Mouse (Mus musculus) hindbrain, embryonic 15.5 days (tissue): ENCODE measurements around the gene Rufy2. TPM values are rescaled to one million over a fixed set of nuclear protein-coding genes. Genes with fewer than 3 reads are reported as not detected.
"Not testable (repeated sequence)": the region's sequence is repeated elsewhere in the genome, so short reads cannot be mapped to it uniquely, and the experiment has no call there.

Experiments
- ATAC-seq: fragments of 200-750 bp; cut with Nextera tagmentation; 2 replicates; pipeline ENCODE4 v1.8.0; 2017; ENCODE audit warnings: low read depth, moderate number of reproducible peaks, moderate TSS enrichment; ENCODE audit not compliant: low FRiP score
- H3K27ac ChIP-seq: fragments of 300-500 bp; sonication (generic); replicated peaks from 2 replicates; pipeline ENCODE4 v1.5.1; 2015; ENCODE audit warnings: mild to moderate bottlenecking, inconsistent platforms
- H3K27me3 ChIP-seq: fragments of 300-500 bp; sonication (generic); 2 replicates; pipeline ENCODE4 v1.6.1; 2015; ENCODE audit warnings: control low read depth, inconsistent platforms
- H3K36me3 ChIP-seq: fragments of 300-500 bp; sonication (generic); 2 replicates; pipeline ENCODE4 v1.6.1; 2015; ENCODE audit warnings: control low read depth, inconsistent platforms
- H3K4me1 ChIP-seq: fragments of 300-500 bp; sonication (generic); replicated peaks from 2 replicates; pipeline ENCODE4 v1.6.1; 2015; ENCODE audit warnings: control low read depth, inconsistent platforms
- H3K4me2 ChIP-seq: fragments of 300-500 bp; sonication (generic); 2 replicates; pipeline ENCODE4 v1.6.1; 2015; ENCODE audit warnings: moderate library complexity, mild to moderate bottlenecking, inconsistent platforms
- H3K4me3 ChIP-seq: fragments of 300-500 bp; sonication (generic); 2 replicates; pipeline ENCODE4 v1.5.1; 2015; ENCODE audit warnings: mild to moderate bottlenecking, inconsistent platforms
- H3K9ac ChIP-seq: fragments of 300-500 bp; sonication (generic); 2 replicates; pipeline ENCODE4 v1.6.1; 2015; ENCODE audit warnings: inconsistent platforms
- H3K9me3 ChIP-seq: fragments of 300-500 bp; sonication (generic); 2 replicates; pipeline ENCODE4 v1.6.1; 2016; ENCODE audit warnings: control low read depth, inconsistent platforms
- WGBS: fragments of 180-500 bp; shearing (Covaris S2); methylation state at CpG from one replicate; pipeline ENCODE4 v1.1.7; 2015; 5-methylcytosine and 5-hydroxymethylcytosine counted together
- polyA plus RNA-seq: library from polyadenylated mRNA; unstranded; fragments of >200 nt; fragmentation: Nextera tagmentation; extraction: Ambion mirVana; gene quantifications from 2 replicates; pipeline ENCODE4 v1.2.1, GENCODE M21; 2015

Gene Rufy2
- polyA plus RNA-seq, 1 experiment from 2014 or later = 58.5 TPM

DNA sequence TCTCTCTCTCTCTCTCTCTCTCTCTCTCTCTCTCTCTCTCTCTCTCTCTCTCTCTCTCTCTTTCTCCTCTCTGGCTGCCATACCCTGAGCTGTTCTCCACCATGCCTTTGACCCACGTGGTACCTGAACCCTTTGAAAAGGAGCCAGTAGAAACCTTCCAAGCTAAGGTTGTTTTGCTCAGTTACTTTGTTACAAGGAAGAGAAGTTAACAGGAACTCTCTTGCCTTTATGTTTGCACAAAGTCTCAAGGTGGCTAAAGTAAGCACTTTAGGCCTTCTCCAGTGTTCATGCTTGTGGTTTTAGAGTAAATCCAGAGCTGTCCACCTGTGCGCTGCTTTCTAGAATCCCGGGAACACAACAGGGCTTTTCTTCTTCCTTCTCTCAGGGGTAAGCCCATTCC, 52.2 kb downstream of the Rufy2 start:
- Histone ChIP-seq H3K9me3 (no peaks in the 10 kb centered on the region), H3K4me2 (no peak overlapping the region), H3K4me1 (peaks cover 11% of the 10 kb centered on the region), H3K4me3 (no peak overlapping the region), H3K27ac (no peak overlapping the region), H3K27me3 (no peaks in the 10 kb centered on the region), H3K9ac (no peak overlapping the region), H3K36me3 (no peaks in the 10 kb centered on the region)
- ATAC-seq = no peak
- WGBS = 87% methylated on average over 3 of the region's 3 CpGs

DNA sequence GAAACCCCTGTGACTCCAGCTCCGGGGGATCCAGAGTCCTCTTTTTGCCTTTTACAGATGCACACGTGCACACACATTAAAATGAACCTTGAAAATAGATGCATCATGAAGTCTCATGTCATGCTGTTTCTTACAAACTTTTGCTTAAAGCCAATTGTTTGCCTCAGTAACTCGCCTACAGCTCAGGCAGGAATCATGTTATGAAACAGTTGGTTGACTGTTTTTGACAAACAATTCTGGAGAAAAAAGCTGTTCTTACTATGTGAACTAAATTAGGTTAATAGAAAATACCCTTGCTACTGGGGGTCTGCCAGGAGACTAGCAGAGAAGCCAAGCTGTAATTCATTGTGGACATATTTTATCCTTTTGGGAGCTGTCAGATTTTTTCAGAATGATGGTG, 52.9 kb downstream of the Rufy2 start:
- Histone ChIP-seq H3K9me3 (no peaks in the 10 kb centered on the region), H3K4me1 (0 out of 2 replicates have a peak, but pooled peaks cover 7% of the 10 kb centered on the region), H3K4me2 (no peak overlapping the region), H3K27me3 (no peaks in the 10 kb centered on the region), H3K4me3 (no peak overlapping the region), H3K27ac (no peak overlapping the region), H3K9ac (no peak overlapping the region), H3K36me3 (no peaks in the 10 kb centered on the region)
- WGBS = 58% methylated on average over 3 of the region's 3 CpGs
- no peak for ATAC-seq

DNA sequence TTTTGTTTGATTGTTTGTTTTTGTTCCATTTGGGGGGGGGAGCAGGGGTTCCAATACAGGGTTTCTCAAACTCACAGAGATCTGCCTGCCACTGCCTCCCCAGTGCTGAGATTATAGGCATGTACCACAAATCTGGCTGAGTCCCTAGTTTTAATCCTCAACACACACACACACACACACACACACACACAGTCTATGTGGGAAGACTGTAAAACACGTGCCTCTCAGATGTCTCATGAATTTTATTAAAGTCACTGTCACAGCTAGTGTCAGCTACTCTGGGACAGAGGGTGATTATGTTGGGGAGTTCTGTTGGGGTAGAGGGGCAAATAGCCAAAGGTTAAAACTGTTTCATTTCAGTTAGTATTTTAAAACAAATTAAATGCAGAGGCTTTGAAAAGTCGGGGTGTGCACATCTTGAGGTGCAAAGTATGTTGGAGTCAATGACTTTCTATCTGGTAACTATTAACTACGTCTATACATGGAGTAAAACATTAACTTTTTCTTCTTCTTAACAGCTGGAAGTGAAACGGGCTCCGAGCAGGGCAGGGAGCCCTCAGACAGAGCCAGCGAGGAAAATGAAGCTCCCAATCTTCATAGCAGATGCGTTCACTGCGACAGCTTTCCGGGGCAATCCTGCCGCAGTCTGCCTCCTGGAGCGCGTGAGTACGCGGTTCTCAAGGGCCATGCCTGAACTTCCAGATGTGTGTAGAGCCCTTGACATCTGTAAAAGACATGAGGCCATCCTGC, 58.7 kb downstream of the Rufy2 start:
- 63% methylated on average over 14 of the region's 14 CpGs for WGBS
- no peaks in the 10 kb centered on the region for H3K36me3 ChIP-seq

DNA sequence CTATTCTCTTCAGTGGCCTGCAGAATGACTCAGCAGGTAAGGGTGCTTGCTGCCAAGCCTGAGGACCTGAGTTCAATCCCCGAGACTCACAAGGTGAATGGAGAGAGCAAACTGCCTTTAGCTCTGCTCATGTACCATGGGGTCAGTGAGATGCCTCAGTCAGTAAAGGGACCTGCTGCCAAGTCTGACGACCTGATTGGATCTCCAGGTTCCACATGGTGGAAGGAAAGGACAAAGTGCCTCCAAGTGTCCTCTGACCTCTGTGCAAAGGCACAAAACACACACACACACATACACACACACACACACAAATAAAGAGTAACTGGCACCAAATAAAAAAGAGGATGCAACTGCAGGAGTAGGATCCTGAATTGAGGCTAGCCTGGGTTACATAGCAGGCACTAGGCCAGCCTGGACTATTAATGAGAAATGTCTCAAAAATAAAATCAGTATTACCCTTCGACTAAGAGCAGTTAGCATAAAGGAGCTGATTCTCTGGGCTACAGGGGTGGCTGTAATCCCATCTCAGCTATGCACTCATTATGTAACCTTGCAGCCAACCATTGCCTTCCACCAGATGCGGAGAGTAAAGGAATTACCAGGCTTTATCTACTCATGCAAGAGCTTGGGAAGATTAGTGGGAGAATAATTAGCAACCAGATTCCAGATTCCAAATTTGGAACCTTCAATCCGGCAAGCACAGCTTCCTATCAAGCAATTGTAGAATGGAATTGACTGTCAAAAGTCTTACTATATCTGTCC, 60.0 kb downstream of the Rufy2 start:
- Histone ChIP-seq H3K27me3 (no peaks in the 10 kb centered on the region), H3K36me3 (no peaks in the 10 kb centered on the region), H3K9me3 (no peaks in the 10 kb centered on the region), H3K4me2 (no peak overlapping the region), H3K4me3 (no peak overlapping the region), H3K27ac (no peak overlapping the region), H3K4me1 (no peaks in the 10 kb centered on the region), H3K9ac (no peak overlapping the region)
- ATAC-seq = no peak
- 85% methylated on average over 5 of the region's 5 CpGs for WGBS

More for the DNA sequence above, 58.7 kb downstream of the Rufy2 start:
- Histone ChIP-seq H3K4me1 (no peaks in the 10 kb centered on the region), H3K9ac (no peak overlapping the region), H3K27ac (no peak overlapping the region), H3K27me3 (no peaks in the 10 kb centered on the region), H3K4me2 (no peak overlapping the region), H3K4me3 (no peak overlapping the region), H3K9me3 (no peaks in the 10 kb centered on the region)
- ATAC-seq = no peak

DNA sequence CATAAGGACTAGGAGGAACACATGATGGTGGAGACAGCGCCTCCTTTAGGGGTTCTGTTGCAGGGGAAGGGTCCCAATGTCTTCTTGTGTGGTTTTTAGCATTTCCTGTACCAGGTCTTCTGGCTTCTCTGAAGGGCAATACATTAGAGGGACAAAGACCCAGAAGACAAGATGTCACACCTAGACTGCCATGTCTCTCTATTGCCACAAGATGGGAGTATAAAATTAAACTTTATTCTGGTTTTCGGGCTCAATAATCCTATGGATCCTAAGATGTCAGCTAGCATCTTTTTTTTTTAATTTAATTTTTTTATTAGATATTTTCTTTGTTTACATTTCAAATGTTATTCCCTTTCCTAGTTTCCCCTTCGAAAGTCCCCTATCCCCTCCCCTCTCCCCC, 63.1 kb downstream of the Rufy2 start:
- no peak overlapping the region for H3K27ac ChIP-seq
- H3K27me3 ChIP-seq = no peaks in the 10 kb centered on the region
- H3K36me3 ChIP-seq = no peaks in the 10 kb centered on the region
- H3K4me3 ChIP-seq = no peak overlapping the region
- ATAC-seq = no peak; the same call in 1 of the 2 replicates
- no peak overlapping the region for H3K4me2 ChIP-seq
- no peaks in the 10 kb centered on the region for H3K9me3 ChIP-seq
- 65% methylated on average over 3 of the region's 3 CpGs for WGBS
- no peaks in the 10 kb centered on the region for H3K4me1 ChIP-seq
- no peak overlapping the region for H3K9ac ChIP-seq

DNA sequence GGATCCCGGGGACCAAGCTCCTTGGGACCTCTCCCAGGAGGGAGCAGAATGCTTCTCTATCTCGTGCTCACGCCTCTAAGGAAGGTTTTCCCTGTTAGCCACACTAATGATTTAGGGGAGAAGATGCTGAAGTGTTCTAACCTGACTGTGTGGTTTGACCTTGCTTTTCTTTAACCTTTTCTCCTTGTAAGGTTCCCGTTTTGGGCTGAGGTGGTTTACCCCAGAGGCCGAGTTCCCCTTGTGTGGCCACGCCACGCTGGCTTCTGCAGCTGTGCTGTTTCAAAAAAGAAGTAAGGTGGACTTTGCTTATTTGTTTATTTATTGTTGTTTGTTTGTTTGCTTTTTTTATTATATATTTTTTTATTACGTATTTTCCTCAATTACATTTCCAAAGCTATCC, 67.7 kb downstream of the Rufy2 start:
- 91% methylated on average over 8 of the region's 8 CpGs for WGBS
- Histone ChIP-seq H3K27me3 (no peaks in the 10 kb centered on the region), H3K36me3 (no peaks in the 10 kb centered on the region), H3K4me1 (no peaks in the 10 kb centered on the region), H3K9me3 (no peaks in the 10 kb centered on the region), H3K27ac (no peak overlapping the region), H3K4me2 (no peak overlapping the region), H3K9ac (no peak overlapping the region), H3K4me3 (no peak overlapping the region)
- no peak for ATAC-seq

DNA sequence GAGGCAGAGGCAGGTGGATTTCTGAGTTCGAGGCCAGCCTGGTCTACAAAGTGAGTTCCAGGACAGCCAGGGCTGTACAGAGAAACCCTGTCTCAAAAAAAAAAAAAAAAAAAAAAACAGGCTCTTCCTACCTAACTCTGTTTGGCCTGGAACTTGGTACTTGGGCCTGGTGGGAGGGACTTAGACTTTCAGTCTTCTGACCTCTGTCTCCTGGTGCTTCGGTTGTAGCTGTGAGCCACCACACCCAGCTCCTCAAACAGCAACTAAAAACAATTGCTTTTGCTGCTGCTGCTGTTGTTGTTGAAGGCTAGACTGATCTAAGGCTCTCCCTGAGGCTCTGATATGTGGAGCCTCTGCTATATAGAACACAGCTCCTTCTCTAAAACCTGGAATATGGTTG, 69.1 kb downstream of the Rufy2 start:
- Histone ChIP-seq H3K27ac (no peak overlapping the region), H3K4me2 (no peak overlapping the region), H3K4me1 (no peaks in the 10 kb centered on the region), H3K9me3 (no peaks in the 10 kb centered on the region), H3K36me3 (no peaks in the 10 kb centered on the region), H3K4me3 (no peak overlapping the region), H3K27me3 (no peaks in the 10 kb centered on the region), H3K9ac (no peak overlapping the region)
- no peak for ATAC-seq
- 86% methylated on average over 2 of the region's 2 CpGs for WGBS

DNA sequence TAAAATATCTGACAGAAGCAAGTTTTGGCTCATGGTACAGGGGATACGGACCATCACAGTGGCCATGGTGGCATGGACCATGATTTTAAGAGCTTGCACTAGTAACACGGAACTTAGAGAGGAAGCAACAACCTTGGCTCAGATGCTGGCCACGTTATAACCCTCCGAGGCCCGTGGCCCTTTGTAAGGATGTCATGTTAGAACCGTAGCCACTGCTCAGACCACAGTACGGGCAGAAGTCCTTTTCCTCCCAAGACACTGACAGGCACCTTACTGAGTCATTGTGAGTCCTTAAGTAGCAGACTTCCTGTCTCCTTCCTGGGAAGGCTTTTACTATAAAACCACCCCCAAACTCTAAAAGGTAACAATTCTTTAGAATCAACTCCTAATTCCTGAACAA, 71.2 kb downstream of the Rufy2 start:
- Histone ChIP-seq H3K27me3 (no peaks in the 10 kb centered on the region), H3K4me3 (no peak overlapping the region), H3K9ac (no peak overlapping the region), H3K27ac (no peak overlapping the region), H3K9me3 (no peaks in the 10 kb centered on the region), H3K36me3 (no peaks in the 10 kb centered on the region), H3K4me1 (no peaks in the 10 kb centered on the region), H3K4me2 (no peak overlapping the region)
- 74% methylated on average over 7 of the region's 7 CpGs for WGBS
- no peak for ATAC-seq

DNA sequence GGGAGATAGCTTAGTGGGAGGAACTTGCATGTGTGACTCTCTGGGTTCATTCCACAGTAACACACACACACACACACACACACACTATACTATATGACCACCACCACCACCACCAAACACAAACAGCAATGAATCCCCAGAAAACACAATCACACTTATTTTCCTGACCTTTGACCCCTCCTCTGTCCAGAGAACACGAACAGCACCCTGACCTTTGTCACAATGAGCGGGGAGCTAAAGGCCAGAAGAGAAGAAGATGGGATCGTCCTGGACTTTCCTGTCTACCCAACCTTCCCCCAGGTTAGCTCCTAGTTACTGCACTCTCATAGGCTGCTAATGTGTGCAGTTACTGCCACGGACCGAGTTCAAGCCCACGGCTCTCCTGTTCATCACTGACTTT, 72.0 kb downstream of the Rufy2 start:
- Histone ChIP-seq H3K4me3 (no peak overlapping the region), H3K9ac (no peak overlapping the region), H3K4me2 (no peak overlapping the region), H3K27me3 (no peaks in the 10 kb centered on the region), H3K27ac (no peak overlapping the region), H3K4me1 (no peaks in the 10 kb centered on the region), H3K9me3 (no peaks in the 10 kb centered on the region), H3K36me3 (no peaks in the 10 kb centered on the region)
- 87% methylated on average over 6 of the region's 6 CpGs for WGBS
- no peak for ATAC-seq

DNA sequence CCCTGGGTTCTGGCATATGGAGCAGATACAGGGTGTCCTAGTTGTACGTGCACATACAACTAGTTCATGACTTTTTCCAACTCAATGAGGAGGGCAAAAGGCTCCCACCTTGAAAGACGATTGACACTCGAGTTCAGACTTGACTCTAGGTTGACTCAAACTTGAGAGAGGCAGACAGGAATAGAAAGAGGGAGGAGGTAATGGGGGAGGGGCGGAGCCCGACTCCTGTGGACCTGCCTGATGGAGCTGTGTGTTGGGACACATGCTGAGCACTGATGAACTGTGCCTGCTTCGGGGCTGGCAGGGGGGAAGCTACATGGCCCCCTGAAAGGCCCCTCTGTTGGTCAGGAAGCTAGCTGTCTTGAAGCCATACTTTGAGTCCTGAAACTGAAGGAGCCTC, 73.0 kb downstream of the Rufy2 start:
- Histone ChIP-seq H3K9me3 (no peaks in the 10 kb centered on the region), H3K4me2 (no peak overlapping the region), H3K27me3 (no peaks in the 10 kb centered on the region), H3K4me1 (no peaks in the 10 kb centered on the region), H3K27ac (no peak overlapping the region), H3K36me3 (no peaks in the 10 kb centered on the region), H3K9ac (no peak overlapping the region), H3K4me3 (no peak overlapping the region)
- 56% methylated on average over 6 of the region's 6 CpGs for WGBS
- no peak for ATAC-seq

DNA sequence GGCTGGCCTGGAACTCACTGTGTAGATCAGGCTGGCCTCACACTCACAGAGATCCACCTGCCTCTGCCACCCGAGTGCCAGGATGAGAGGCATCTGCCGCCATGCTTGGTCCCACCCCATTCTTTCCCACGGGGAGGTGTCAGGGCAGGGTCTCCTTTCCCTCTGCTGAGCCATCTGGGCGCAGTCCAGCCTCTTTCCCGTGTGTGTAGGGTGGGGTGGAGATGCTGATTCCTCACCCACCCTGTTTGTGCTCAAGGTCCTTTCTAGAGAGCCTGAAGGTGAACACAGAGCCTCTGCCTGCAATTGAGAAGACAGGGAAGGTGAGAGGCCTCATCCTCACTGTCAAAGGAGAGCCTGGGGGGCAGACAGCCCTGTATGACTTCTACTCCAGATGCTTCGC, 74.0 kb downstream of the Rufy2 start:
- not testable (repeated sequence) for H3K9ac ChIP-seq, H3K9me3 ChIP-seq, H3K4me1 ChIP-seq, H3K4me2 ChIP-seq, H3K27ac ChIP-seq, H3K4me3 ChIP-seq, H3K27me3 ChIP-seq, ATAC-seq, H3K36me3 ChIP-seq
- WGBS = 92% methylated on average over 6 of the region's 6 CpGs

DNA sequence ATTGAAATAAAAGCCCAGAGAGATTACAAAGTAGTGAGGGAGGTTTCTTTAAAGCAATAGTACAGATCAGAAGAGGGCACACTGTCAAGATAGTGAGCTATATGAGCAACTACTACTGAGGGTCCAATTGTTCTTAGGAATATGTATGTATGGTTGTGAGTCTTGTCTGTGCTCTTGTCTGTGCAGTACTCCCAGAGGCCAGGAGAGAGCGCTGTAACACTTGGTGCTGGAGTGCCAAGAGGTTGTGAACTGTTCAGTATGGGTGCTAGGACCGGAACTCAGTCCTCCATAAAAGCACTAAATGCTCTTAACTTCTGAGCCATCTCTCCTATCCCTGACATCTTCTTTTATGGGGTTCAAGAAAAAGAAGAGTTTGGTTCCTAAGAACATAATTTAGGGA, 74.6 kb downstream of the Rufy2 start:
- Histone ChIP-seq H3K4me1 (no peaks in the 10 kb centered on the region), H3K4me2 (no peak overlapping the region), H3K27me3 (no peaks in the 10 kb centered on the region), H3K4me3 (no peak overlapping the region), H3K27ac (no peak overlapping the region), H3K36me3 (no peaks in the 10 kb centered on the region), H3K9me3 (no peaks in the 10 kb centered on the region), H3K9ac (no peak overlapping the region)
- WGBS = 71% methylated on average over 2 of the region's 2 CpGs
- ATAC-seq = no peak
